Mouse (Mus musculus): ENCODE measurements around the gene Rbp7. TPM values are rescaled to one million over a fixed set of nuclear protein-coding genes. Genes with fewer than 3 reads are reported as not detected.

Rbp7 gene
- not detected for polyA plus RNA-seq (2012; fragmentation: generic; extraction: Trizol)
- long read RNA-seq, experiment 1, result 0 reads
- long read RNA-seq, experiment 2, result 0 reads

DNA sequence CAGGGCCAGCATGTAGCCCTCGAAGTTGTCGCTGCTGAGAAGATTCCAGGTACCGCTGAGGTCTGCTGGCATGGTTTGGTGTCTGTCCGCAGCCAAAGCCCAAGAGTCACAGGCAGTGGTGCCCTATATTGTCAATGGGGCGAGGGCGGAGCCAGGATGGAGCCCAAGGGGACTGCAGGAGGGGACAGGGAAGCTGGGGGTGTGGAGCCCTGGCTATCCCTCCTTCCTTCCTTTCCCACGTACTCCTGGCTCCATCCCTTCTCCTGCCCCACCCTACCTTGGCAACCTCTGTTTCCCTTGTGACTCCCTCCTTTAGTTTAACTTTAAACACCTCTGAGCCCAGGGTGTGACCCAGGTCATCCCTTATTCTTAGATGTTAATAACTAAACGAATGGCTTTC lies at the start of gene Rbp7:
TSS of gene Rbp7 (minus strand) at position 100 of the 400 bp plus-strand sequence.
- no peaks in the 10 kb centered on the region for H3K79me2 ChIP-seq (ENCODE audit: control insufficient read depth, insufficient read depth)
- H3K79me3 ChIP-seq (ENCODE audit: low read depth), result no peaks in the 10 kb centered on the region
- no peaks in the 10 kb centered on the region for H3K36me3 ChIP-seq (ENCODE audit: control insufficient read depth, insufficient read depth)
- H3K27me3 ChIP-seq (ENCODE audit: control insufficient read depth, insufficient read depth, insufficient read length), result no peaks in the 10 kb centered on the region
- no peak within 1 kb of the TSS for H3K4me3 ChIP-seq (ENCODE audit: insufficient read depth, poor library complexity, severe bottlenecking)
- no peak within 1 kb of the TSS for H3ac ChIP-seq (ENCODE audit: control insufficient read depth, insufficient read length, low read depth)
- TF ChIP-seq CEBPB (IDR thresholded peaks at IDR 0.05; ENCODE audit: low read depth) (no peak), MAX (IDR thresholded peaks at IDR 0.05) (no peak), MYOD1 (IDR thresholded peaks at IDR 0.05; ENCODE audit: control insufficient read depth, insufficient read length, low read depth) (no peak), MYOG (IDR thresholded peaks at IDR 0.05; ENCODE audit: control insufficient read depth, extremely low read depth, insufficient read length) (no peak), USF1 (IDR thresholded peaks at IDR 0.05; ENCODE audit: low read depth) (no peak), CTCF (IDR thresholded peaks at IDR 0.05; ENCODE audit: control insufficient read depth, insufficient read depth, insufficient read length) (no peak), FOSL1 (IDR thresholded peaks at IDR 0.05; ENCODE audit: insufficient read depth, low read length, poor library complexity, severe bottlenecking) (no peak)

GRCm38 (mm10) chr4:149504363-149504762 lies 49.6 kb upstream of the Rbp7 start:
- Histone ChIP-seq H3K79me3 (ENCODE audit: low read depth) (no peaks in the 10 kb centered on the region), H3K27me3 (ENCODE audit: control insufficient read depth, insufficient read depth, insufficient read length) (no peaks in the 10 kb centered on the region), H3K79me2 (ENCODE audit: control insufficient read depth, insufficient read depth) (no peaks in the 10 kb centered on the region), H3K4me3 (ENCODE audit: insufficient read depth, poor library complexity, severe bottlenecking) (no peak overlapping the region), H3K36me3 (ENCODE audit: control insufficient read depth, insufficient read depth) (peaks cover 12% of the 10 kb centered on the region), H3ac (ENCODE audit: control insufficient read depth, insufficient read length, low read depth) (no peak overlapping the region)
- no peak for TF ChIP-seq CEBPB (IDR thresholded peaks at IDR 0.05; ENCODE audit: low read depth)
- TF ChIP-seq MYOD1 (IDR thresholded peaks at IDR 0.05; ENCODE audit: control insufficient read depth, insufficient read length, low read depth), result no peak
- TF ChIP-seq CTCF (IDR thresholded peaks at IDR 0.05; ENCODE audit: control insufficient read depth, insufficient read depth, insufficient read length), result no peak
- TF ChIP-seq MYOG (IDR thresholded peaks at IDR 0.05; ENCODE audit: control insufficient read depth, extremely low read depth, insufficient read length), result no peak
- TF ChIP-seq FOSL1 (IDR thresholded peaks at IDR 0.05; ENCODE audit: insufficient read depth, low read length, poor library complexity, severe bottlenecking), result no peak
- no peak for TF ChIP-seq MAX (IDR thresholded peaks at IDR 0.05)
- no peak for TF ChIP-seq USF1 (IDR thresholded peaks at IDR 0.05; ENCODE audit: low read depth)

GRCm38 (mm10) chr4:149499790-149500189 lies 45.0 kb upstream of the Rbp7 start:
- no peak overlapping the region for H3ac ChIP-seq (ENCODE audit: control insufficient read depth, insufficient read length, low read depth)
- peaks cover 42% of the 10 kb centered on the region for H3K36me3 ChIP-seq (ENCODE audit: control insufficient read depth, insufficient read depth)
- H3K4me3 ChIP-seq (ENCODE audit: insufficient read depth, poor library complexity, severe bottlenecking), result no peak overlapping the region
- TF ChIP-seq MAX (IDR thresholded peaks at IDR 0.05), result no peak
- no peak for TF ChIP-seq MYOG (IDR thresholded peaks at IDR 0.05; ENCODE audit: control insufficient read depth, extremely low read depth, insufficient read length)
- TF ChIP-seq USF1 (IDR thresholded peaks at IDR 0.05; ENCODE audit: low read depth), result no peak
- no peak for TF ChIP-seq CEBPB (IDR thresholded peaks at IDR 0.05; ENCODE audit: low read depth)
- TF ChIP-seq MYOD1 (IDR thresholded peaks at IDR 0.05; ENCODE audit: control insufficient read depth, insufficient read length, low read depth), result no peak
- no peak for TF ChIP-seq FOSL1 (IDR thresholded peaks at IDR 0.05; ENCODE audit: insufficient read depth, low read length, poor library complexity, severe bottlenecking)
- TF ChIP-seq CTCF (IDR thresholded peaks at IDR 0.05; ENCODE audit: control insufficient read depth, insufficient read depth, insufficient read length), result no peak
- no peaks in the 10 kb centered on the region for H3K79me2 ChIP-seq (ENCODE audit: control insufficient read depth, insufficient read depth)
- H3K27me3 ChIP-seq (ENCODE audit: control insufficient read depth, insufficient read depth, insufficient read length), result no peaks in the 10 kb centered on the region
- no peaks in the 10 kb centered on the region for H3K79me3 ChIP-seq (ENCODE audit: low read depth)

GRCm38 (mm10) chr4:149498901-149499300 lies 44.1 kb upstream of the Rbp7 start:
- H3K27me3 ChIP-seq (ENCODE audit: control insufficient read depth, insufficient read depth, insufficient read length), result no peaks in the 10 kb centered on the region
- H3K4me3 ChIP-seq (ENCODE audit: insufficient read depth, poor library complexity, severe bottlenecking), result no peak overlapping the region
- TF ChIP-seq MYOD1 (IDR thresholded peaks at IDR 0.05; ENCODE audit: control insufficient read depth, insufficient read length, low read depth), result no peak
- H3K36me3 ChIP-seq (ENCODE audit: control insufficient read depth, insufficient read depth), result peaks cover 50% of the 10 kb centered on the region
- no peaks in the 10 kb centered on the region for H3K79me2 ChIP-seq (ENCODE audit: control insufficient read depth, insufficient read depth)
- H3K79me3 ChIP-seq (ENCODE audit: low read depth), result no peaks in the 10 kb centered on the region
- H3ac ChIP-seq (ENCODE audit: control insufficient read depth, insufficient read length, low read depth), result no peak overlapping the region

DNA sequence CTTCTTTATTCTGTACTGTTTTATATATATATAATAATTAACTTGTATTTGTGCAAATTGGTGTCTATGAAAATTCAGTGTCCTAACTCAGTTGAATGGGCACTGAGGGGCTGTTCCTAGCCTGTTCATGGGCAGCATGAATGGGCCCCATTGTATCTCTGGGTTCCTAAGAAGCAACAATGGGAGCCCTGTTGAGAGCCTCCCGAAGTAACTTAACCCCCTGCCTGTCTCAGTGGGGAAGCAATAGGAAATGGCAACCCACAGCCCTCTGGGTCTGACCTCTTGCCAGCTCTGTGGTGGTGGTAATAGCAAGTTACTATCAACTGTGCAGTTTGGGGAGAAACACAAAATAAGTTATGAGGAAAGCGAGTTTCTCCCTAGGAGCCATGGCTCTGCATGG lies 41.8 kb upstream of the Rbp7 start:
- TF ChIP-seq USF1 (IDR thresholded peaks at IDR 0.05; ENCODE audit: low read depth) (no peak), MAX (IDR thresholded peaks at IDR 0.05) (no peak), CEBPB (IDR thresholded peaks at IDR 0.05; ENCODE audit: low read depth) (no peak), MYOD1 (IDR thresholded peaks at IDR 0.05; ENCODE audit: control insufficient read depth, insufficient read length, low read depth) (no peak), CTCF (IDR thresholded peaks at IDR 0.05; ENCODE audit: control insufficient read depth, insufficient read depth, insufficient read length) (no peak), MYOG (IDR thresholded peaks at IDR 0.05; ENCODE audit: control insufficient read depth, extremely low read depth, insufficient read length) (no peak), FOSL1 (IDR thresholded peaks at IDR 0.05; ENCODE audit: insufficient read depth, low read length, poor library complexity, severe bottlenecking) (no peak)
- Histone ChIP-seq H3ac (ENCODE audit: control insufficient read depth, insufficient read length, low read depth) (no peak overlapping the region), H3K4me3 (ENCODE audit: insufficient read depth, poor library complexity, severe bottlenecking) (no peak overlapping the region), H3K27me3 (ENCODE audit: control insufficient read depth, insufficient read depth, insufficient read length) (no peaks in the 10 kb centered on the region), H3K36me3 (ENCODE audit: control insufficient read depth, insufficient read depth) (peaks cover 60% of the 10 kb centered on the region), H3K79me2 (ENCODE audit: control insufficient read depth, insufficient read depth) (no peaks in the 10 kb centered on the region), H3K79me3 (ENCODE audit: low read depth) (no peaks in the 10 kb centered on the region)

GRCm38 (mm10) chr4:149491151-149491550 lies 36.4 kb upstream of the Rbp7 start:
- no peak overlapping the region for H3K4me3 ChIP-seq (ENCODE audit: insufficient read depth, poor library complexity, severe bottlenecking)
- H3ac ChIP-seq (ENCODE audit: control insufficient read depth, insufficient read length, low read depth), result no peak overlapping the region
- no peaks in the 10 kb centered on the region for H3K79me3 ChIP-seq (ENCODE audit: low read depth)
- H3K27me3 ChIP-seq (ENCODE audit: control insufficient read depth, insufficient read depth, insufficient read length), result no peaks in the 10 kb centered on the region
- peaks cover 16% of the 10 kb centered on the region for H3K79me2 ChIP-seq (ENCODE audit: control insufficient read depth, insufficient read depth)
- peaks cover 63% of the 10 kb centered on the region for H3K36me3 ChIP-seq (ENCODE audit: control insufficient read depth, insufficient read depth)
- TF ChIP-seq MAX (IDR thresholded peaks at IDR 0.05) (no peak), FOSL1 (IDR thresholded peaks at IDR 0.05; ENCODE audit: insufficient read depth, low read length, poor library complexity, severe bottlenecking) (no peak), CEBPB (IDR thresholded peaks at IDR 0.05; ENCODE audit: low read depth) (no peak), CTCF (IDR thresholded peaks at IDR 0.05; ENCODE audit: control insufficient read depth, insufficient read depth, insufficient read length) (no peak), MYOG (IDR thresholded peaks at IDR 0.05; ENCODE audit: control insufficient read depth, extremely low read depth, insufficient read length) (no peak), USF1 (IDR thresholded peaks at IDR 0.05; ENCODE audit: low read depth) (no peak), MYOD1 (IDR thresholded peaks at IDR 0.05; ENCODE audit: control insufficient read depth, insufficient read length, low read depth) (no peak)

Data from C2C12 (cell line).